Mouse (Mus musculus) cerebellum, postnatal 14 days (tissue): Measurements from ENCODE around the gene Als2cr12.
"Not testable (repeated sequence)": the region's sequence is repeated elsewhere in the genome, so short reads cannot be mapped to it uniquely, and the experiment has no call there.

ENCODE experiments used
- DNase-seq, 2 experiments: peaks; one replicate each; pipeline ENCODE4 v3.0.0; 2021; ENCODE audit warnings: mixed read lengths in 2 of 2

Als2cr12 gene

DNA sequence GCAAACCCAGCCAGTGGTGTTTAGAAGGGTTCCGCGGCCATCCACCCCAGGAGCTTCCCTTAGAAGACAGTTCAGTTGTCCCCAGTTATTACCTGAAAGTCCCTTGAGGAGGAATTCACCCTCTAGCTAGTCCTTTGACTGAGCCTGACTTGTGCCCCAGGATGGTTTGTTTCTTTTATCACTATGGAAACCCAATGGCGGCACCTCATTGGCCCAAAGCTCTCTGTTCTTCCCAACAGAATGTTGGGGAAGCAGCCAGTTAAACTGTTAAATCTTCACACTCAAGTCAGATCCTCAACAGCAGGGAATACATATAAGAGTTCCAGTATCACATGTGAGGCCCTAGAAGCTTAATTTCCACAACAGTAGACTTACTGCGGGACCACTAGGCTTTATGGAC, at the start of gene Als2cr12:
Gene Als2cr12 (minus strand): TSS at position 180 of the 400 bp plus-strand sequence.
- DNase-seq: not testable (repeated sequence)

DNA sequence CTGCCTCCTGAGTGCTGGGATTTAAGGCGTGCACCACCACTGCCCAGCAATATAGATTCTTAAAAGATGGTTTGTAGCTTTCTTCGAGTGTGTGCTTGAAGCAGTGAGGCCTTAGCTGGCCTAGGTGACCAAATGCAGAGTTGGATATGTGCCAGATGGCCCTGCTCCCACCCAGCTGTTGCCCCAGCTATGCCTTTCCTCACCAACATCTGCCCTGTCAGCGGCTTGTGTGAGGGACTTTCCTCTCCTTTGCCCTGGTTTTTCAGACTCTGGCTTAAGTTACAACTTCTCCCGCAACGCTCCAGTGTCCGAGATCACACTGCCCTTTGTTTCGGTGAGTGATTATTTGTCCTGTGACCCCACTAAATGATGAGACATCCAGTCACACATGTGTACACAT, 48.9 kb upstream of the Als2cr12 start:
- DNase-seq: no peak

GRCm38 (mm10) chr1:58743252-58743651, 47.5 kb upstream of the Als2cr12 start:
- DNase-seq: no peak

DNA sequence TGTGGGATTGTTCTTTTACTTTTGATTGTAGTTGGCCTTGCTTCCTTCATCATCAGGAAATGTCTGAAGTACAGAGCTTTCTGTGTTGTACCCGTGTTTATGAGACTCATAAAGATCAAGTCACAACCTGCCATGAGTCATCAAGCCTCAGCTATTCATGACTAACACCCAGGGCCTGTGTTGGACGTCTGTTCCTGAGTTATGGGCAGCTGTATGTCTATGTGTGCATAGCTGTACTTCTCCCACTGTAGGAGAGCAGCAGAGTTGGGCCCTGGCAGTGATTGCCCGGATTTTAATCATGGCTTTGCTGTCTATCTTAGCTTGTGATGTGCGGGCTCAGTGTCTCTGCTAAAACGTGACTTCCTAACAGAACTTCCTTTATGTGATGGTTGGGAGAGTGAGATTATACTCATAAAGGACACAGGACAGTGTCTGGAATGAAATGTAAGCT, 46.8 kb upstream of the Als2cr12 start:
- no peak for DNase-seq

- peak; percentile 67 to 73 for DNase-seq
These were observed 43.7 kb upstream of the Als2cr12 start for GRCm38 (mm10) chr1:58739529-58739928.

- DNase-seq: no peak
These were observed 41.2 kb upstream of the Als2cr12 start for GRCm38 (mm10) chr1:58736968-58737367.

- no peak for DNase-seq
These were observed 40.2 kb upstream of the Als2cr12 start for GRCm38 (mm10) chr1:58735962-58736361.

DNA sequence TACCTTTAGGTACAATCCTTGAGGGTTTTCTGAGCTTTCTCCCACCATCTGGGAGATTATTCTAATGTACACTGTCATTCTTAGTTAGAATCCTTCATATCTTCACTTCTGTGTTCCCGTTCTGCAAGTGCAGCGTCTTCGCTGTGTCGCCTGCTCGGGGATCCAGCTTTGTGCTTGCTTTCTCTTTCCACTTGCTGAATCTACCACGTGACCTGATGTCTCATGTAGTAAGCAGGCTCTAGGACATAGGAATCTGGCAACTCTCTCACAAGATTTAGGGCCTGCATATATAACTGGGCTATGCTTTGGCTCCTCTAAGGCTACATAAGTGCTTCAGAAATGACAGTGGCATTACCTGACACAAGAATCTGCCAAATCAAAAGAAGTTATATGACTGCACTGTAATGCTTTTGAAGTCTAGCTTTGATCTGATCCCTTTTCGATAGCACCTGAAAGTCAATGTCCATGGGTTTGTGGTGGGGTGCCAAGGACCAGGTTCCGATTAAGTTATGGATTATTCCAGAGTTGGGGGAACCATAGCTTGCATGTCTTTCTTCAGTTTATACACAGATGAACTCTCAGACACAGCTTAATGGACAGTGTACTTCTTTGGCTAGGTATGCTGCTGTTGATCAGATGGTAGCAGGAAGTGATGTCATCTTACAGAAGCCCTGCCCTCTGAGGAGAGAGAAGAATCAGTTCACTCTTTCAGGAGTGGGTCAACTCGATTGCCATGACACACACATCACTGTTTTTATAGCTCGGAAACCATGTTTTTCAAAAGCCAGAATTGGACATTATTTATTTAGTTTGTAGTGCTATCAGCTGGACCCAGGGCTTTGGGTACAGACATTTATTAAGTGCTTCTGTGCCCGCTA, 38.5 kb upstream of the Als2cr12 start:
- no peak for DNase-seq

- DNase-seq: no peak
These were observed 37.8 kb upstream of the Als2cr12 start for GRCm38 (mm10) chr1:58733636-58734035.

DNA sequence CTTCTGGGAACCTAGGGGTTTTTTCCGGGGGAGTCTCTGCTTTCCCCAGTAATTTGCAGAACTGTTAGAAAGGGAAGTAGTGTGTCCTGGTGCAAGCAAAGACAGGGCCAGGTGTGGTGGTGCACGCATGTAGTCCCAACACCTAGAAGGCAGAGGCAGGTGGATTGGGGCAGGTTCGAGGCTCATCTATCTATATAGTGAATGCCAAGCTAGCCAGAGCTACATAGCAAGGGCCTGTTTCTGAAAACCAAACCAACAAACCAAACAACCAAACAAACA, 32.7 kb upstream of the Als2cr12 start:
- DNase-seq: no peak

DNA sequence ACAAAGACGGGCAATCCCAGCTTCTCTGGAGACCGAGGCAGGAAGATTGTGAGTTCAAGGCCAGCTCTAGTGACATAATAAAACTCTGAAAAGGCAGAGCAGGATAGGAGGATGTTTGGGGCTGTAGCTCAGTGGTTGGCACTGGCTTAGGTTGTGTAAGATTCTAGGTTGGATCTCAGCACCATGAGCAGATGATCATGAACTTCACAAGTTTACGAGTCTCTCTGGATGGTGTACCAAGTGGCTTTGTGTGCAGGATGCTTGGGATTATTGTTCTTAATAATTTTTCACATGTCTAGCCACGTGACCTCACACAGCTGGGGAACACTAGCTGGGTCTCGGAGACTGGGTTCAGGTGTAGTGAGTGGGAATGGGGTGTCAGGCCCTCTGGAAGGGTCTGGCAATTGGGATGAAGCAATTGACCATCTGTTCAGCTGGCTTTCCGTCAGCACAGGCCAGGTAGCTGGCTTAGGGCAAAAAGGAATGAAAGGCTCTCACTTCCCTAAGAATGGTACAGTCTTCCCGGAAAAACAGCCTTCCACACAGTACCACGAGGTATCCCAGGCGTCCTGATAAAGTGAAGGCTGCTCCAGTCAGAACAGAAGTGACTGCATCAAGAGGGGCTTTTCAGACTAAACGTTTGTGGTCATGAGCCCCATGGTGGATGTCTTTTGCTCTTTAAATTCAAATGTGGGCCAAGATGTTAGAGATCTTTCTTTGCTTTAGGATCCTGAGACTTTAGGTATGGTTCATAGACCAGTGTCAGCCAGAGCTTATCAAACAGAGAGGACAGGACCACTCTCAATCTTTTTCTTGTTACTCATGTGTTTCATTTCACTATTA, 32.2 kb upstream of the Als2cr12 start:
- peak; percentile 87 to 90 for DNase-seq

DNA sequence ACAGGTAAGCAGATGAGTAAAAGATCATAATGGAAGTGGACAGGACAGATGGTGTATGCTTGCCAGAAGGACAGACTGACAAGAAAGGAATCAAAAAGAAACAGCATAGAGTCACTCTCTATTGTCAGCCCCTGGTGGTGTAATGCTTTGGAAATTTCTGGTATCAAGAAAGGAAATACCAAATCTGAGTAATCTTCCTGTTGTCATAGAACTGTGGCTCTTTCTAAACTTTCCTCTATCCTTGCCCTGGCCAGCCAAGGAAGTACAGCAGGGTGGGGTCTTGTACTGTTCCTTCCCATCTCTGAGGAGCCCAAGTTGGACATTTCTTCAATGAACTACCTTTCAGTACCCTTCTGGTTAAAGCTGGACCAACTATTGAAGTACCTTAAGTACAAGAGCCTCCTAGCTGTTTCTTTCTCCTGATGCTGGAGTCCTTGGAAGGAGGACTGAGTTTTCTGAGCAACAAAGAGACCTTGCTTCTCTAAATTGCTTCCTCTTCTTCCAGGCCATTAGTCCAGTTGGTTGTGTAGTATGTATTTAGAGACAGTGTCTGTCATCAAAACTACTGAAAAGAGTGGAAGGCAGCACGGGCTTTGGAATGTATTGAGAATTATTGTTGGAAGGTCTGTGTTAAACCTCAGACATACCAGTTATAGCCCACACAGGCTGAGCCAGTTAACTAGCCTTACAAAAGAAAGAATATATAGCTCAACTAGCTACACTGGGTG, 31.4 kb upstream of the Als2cr12 start:
- DNase-seq: no peak

GRCm38 (mm10) chr1:58725767-58726166, 30.0 kb upstream of the Als2cr12 start:
- DNase-seq: no peak

DNA sequence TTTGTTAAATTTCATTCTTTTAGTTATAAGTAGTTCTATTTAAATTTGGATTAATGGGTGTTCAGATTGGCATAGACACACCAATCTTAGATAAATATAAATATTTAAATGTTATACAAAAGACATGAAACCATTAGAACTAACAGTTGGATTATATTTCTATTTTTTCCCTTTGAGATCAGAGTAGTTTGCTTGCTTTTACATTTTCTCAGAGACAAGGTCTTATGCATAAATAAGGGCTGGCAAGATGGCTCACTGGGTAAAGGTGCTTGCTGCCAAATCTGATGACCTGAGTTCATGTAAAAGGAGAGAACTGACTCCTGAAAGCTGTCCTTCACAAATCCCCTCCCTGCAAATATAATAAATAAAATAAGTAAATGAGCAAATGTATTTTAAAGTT, 29.3 kb upstream of the Als2cr12 start:
- no peak for DNase-seq

DNA sequence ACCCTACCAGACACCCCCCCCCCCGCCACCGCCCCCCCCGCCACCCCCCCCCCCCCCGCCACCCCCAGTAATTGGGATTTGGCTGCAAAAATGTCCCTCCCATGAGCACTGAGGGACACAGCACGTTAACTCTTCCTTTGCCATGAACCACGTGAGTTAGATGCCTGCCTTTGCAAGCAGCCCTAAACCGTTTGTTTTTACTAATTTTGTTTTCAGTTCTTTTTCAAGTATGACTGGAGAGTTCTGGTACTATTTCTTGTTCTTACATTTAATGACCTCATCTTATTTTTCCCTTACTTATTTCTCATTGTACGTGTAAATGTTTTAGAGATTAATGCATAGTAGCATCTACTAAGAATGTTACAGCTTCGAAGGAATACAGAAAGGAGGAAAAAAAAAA, 28.7 kb upstream of the Als2cr12 start:
- no peak for DNase-seq

- no peak for DNase-seq
These were observed 28.1 kb upstream of the Als2cr12 start for GRCm38 (mm10) chr1:58723809-58724405.

GRCm38 (mm10) chr1:58723062-58723808, 27.4 kb upstream of the Als2cr12 start:
- DNase-seq: no peak

DNA sequence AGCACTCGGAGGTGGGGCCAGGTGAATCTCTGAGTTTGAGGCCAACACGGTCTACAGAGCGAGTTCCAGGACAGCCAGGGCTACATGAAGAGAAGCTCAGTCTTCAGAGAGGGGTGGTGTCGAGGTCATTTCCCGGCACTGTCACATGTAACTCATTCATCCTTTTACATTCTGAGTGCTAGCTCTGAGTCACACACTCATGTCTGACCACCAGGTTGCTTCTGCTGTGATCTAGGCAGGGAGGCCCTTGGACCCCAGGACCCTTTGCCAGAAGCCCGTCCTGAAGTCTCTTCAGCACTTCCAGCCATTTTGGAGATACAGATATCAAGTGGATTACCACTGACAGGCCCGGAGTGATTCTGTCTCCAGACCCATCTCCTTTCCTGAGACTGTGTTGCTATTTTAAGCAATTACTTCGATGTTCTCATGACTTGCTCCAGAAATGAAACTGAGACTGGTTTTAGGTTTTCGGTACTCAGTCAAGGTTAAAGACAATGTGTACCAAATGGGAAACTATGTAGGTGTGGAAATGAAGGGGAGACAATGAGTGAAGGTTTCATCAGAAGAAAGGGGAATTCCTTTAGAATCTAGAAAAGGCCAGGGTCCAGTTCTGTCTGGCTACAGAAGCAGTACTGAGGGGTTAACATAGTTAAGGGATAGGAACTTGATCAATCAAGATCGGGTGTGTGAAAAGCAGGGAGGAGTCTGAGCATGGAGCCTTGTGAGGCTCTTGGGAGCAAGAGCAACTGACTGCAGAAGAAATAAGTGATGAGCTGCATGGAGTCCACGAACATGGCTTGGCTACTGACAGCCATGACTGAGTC, 26.5 kb upstream of the Als2cr12 start:
- no peak for DNase-seq

- no peak for DNase-seq
These were observed 25.2 kb upstream of the Als2cr12 start for GRCm38 (mm10) chr1:58720988-58721387.

GRCm38 (mm10) chr1:58720090-58720489, 24.3 kb upstream of the Als2cr12 start:
- DNase-seq: no peak

GRCm38 (mm10) chr1:58719356-58719945, 23.7 kb upstream of the Als2cr12 start:
- DNase-seq: no peak
